Mouse (Mus musculus) stomach, postnatal 0 days (tissue): ENCODE data around the gene Bmyc.

Experiments
- CTCF ChIP-seq: IDR thresholded peaks from 2 replicates; pipeline ENCODE4 v1.5.1; 2016; ENCODE audit warnings: antibody characterized with exemption, low read depth, mild to moderate bottlenecking, moderate library complexity
- EP300 ChIP-seq: optimal IDR thresholded peaks from 2 replicates; pipeline ENCODE3; 2016; ENCODE audit warnings: antibody characterized with exemption

GRCm38 (mm10) chr2:25682426-25682825 is 24.1 kb upstream of the Bmyc start, which contains the start of gene Lcn10:
- TF ChIP-seq CTCF = no peak
- TF ChIP-seq EP300 = no peak
